Mouse (Mus musculus) limb, embryonic 15.5 days (tissue): ENCODE results near the gene Tmem184a. TPM values are rescaled to one million over a fixed set of nuclear protein-coding genes. Genes with fewer than 3 reads are reported as not detected.

Experiments used
- microRNA-seq: library from miRNA; unstranded; fragments of <30 nt; microRNA quantifications from one replicate; pipeline ENCODE4, GENCODE M21; 2016
- polyA plus RNA-seq: library from polyadenylated mRNA; unstranded; fragments of >200 nt; fragmentation: Nextera tagmentation; extraction: Ambion mirVana; gene quantifications from 2 replicates; pipeline ENCODE4 v1.2.1, GENCODE M21; 2015

Tmem184a gene
- polyA plus RNA-seq, 1 experiment from 2014 or later, result 11.1 TPM

Small RNA genes lying within 50 kb of the gene (microRNA-seq; reads per million reads assigned to microRNA genes)
- not detected for gene Mir7037

Other genes starting within 250 kb of the Tmem184a start
- 4.4 and 4.9 TPM in 2 replicates for gene Micall2, start 83.6 kb downstream of the Tmem184a start, polyA plus RNA-seq
- 21.2 and 21.5 TPM in 2 replicates for gene Ints1, start 44.2 kb downstream of the Tmem184a start, polyA plus RNA-seq
- gene Mafk, start 28.4 kb downstream of the Tmem184a start, polyA plus RNA-seq, result 11.9 and 12.5 TPM in 2 replicates
- not detected in 2 replicates for gene Gm26938, start 6.5 kb upstream of the Tmem184a start, polyA plus RNA-seq
- gene Psmg3, start 7.0 kb upstream of the Tmem184a start, polyA plus RNA-seq, result 61.2 and 68.5 TPM in 2 replicates
- gene Elfn1, start 88.0 kb upstream of the Tmem184a start, polyA plus RNA-seq, result 1.2 and 1.3 TPM in 2 replicates